Mouse (Mus musculus): ENCODE measurements around the gene Maats1.
"Not testable (repeated sequence)": the region's sequence is repeated elsewhere in the genome, so short reads cannot be mapped to it uniquely, and the experiment has no call there.

Maats1 gene

DNA sequence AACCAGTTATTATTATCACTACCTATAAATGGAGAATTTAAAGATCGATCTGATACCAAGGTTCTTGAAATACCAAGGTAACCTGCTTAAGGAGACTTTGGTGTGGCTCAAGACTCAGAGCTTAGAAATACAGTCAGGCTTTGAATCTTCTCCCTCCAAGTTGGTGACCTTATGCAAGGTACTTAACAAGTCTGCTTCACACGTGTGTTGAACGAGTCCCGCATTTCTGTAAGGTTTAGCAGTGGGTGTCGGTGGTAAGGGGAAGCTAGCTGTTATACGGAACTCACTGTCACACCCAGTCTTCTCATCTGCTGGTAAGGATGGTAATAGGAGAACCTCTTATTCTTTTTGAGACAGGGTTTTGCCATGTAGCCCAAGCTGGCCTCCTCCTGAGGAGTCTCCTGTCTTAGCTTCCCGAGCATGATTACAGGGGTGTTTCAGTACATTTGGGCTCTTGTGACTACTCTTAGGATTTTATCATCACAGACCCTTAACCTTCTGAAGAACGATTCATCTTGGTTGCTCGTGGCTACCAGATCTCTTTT, 6.3 kb upstream of the Maats1 start:
- DNase-seq (ENCODE audit: low read depth, low spot score), result peak; percentile 53

- peak; percentile 30 for DNase-seq (ENCODE audit: low read depth, low spot score)
Measured at GRCm38 (mm10) chr16:38347588-38347987, 5.6 kb upstream of the Maats1 start.

- peak; percentile 97 for DNase-seq (ENCODE audit: low read depth, low spot score)
Measured at GRCm38 (mm10) chr16:38346529-38347325, 4.8 kb upstream of the Maats1 start, which contains the start of the genes Cox17 and Gm21987. Gene Cox17, plus strand, starts transcription at chr16:38346991. Gene Gm21987, plus strand, starts transcription at chr16:38347040.

DNA sequence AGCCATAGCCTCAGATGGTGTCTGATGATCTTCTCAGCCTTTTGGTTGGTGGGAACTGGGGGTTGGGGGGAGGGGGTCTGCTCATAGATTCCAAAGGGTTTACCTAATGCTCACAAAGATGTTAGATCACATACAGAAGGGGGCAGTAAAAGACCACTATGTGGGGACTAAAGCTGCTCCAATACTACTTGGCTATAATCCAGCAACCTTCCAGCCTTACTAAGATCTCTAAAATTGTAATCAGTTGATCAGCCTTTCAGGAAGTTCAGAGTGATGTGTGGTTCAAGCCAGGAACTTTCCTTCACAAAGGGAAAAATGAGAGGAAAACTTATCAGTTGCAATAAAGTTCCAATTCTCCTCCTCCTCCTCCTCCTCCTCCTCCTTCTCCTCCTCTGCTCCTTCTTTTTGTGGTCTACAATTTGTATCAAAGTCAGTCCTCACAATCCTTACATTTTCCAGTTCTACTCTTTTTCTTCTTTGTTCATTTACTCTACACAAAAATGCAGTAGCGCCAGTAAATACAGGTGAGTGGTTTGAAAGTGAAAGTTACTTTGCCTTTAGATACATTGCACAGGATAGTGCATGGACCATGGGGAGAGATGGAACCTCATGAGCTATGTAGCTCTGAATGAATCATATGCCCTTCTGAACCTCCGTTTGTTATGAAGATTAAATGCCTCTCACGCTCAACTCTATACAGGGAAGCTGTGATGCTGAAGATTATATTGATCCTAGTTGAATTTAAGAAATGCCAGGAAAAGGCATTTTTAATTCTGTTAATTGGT, 3.2 kb upstream of the Maats1 start:
- DNase-seq (ENCODE audit: low read depth, low spot score), result peak; percentile 79

DNA sequence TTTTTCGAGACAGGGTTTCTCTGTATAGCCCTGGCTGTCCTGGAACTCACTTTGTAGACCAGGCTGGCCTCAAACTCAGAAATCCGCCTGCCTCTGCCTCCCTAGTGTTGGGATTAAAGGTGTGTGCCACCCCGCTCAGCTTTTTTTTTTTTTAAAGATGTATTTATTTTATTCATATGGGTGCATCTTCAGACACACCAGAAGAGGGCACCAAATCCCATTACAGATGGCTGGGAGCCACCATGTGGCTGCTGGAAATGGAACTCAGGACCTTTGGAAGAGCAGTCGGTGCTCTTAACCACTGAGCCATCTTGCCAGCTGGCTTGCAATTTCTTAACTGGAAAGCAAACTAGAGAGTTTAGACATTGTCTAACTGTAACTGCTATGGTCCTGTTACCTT, 3.9 kb downstream of the Maats1 start:
- not testable (repeated sequence) for DNase-seq (ENCODE audit: low read depth, low spot score)

DNA sequence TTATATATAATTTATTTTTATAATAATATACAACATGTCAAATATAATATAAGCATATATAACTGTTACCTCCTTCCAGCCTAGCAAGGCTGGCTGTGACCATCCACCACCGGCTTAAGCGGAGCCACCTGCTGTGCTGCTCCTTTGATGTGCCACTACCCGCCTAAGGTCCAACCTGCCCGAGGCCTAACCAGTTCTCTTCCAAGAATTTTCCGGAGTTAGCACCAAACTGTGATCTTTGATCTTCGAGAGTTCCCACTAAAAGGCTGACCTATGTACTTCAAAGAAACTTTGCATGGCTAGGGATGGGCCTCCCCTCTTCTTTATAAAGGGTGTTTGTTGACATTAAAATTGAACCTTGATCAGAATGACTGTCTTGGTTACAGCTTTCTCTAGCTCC, 7.5 kb downstream of the Maats1 start:
- DNase-seq (ENCODE audit: low read depth, low spot score), result no peak

GRCm38 (mm10) chr16:38329340-38329739, 12.6 kb downstream of the Maats1 start:
- no peak for DNase-seq (ENCODE audit: low read depth, low spot score)

- peak; percentile 84 for DNase-seq (ENCODE audit: low read depth, low spot score)
Measured at GRCm38 (mm10) chr16:38326778-38327397, 15.1 kb downstream of the Maats1 start.

DNA sequence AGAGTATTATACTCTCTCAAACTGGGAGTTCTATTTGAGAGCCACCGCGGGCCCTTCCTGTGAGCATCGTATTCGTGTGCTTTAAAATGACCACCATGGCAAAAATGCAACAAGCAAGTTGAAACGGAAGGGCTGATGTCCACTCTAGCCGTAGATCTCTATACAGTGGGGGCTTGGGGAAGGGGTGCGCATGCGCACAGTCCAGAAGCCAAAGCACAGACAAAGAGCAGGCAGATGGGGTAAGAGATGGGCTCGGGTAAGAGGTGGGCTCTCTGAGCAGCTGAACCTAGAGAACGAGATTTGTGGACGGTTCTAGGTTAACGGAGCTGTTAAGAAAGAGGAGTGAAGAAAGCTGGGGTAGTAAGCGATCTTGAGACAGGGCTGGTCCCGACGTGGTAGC, 17.6 kb downstream of the Maats1 start:
- no peak for DNase-seq (ENCODE audit: low read depth, low spot score)

- DNase-seq (ENCODE audit: low read depth, low spot score), result peak; percentile 75
Measured at GRCm38 (mm10) chr16:38321452-38321935, 20.4 kb downstream of the Maats1 start.

GRCm38 (mm10) chr16:38319087-38319486, 22.9 kb downstream of the Maats1 start:
- no peak for DNase-seq (ENCODE audit: low read depth, low spot score)

DNA sequence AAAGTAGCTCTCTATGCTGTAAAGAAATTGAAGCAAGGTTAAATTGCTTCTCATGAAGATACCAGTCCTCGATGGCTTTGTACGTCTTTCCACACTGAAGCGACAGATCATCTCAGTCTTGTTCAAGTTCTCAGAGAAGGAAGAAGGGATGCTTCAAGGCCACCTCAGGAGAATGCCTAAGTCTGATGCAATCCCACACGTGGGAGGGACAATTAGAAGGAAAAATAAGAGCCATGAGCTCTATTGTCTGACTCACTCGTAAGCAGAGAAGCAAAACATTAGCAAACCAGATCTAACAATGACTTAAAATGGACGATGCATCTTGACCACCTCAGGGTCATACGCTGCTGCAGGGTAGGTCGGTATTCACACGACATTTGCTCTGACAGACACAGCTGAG, 23.5 kb downstream of the Maats1 start:
- DNase-seq (ENCODE audit: low read depth, low spot score), result no peak

DNA sequence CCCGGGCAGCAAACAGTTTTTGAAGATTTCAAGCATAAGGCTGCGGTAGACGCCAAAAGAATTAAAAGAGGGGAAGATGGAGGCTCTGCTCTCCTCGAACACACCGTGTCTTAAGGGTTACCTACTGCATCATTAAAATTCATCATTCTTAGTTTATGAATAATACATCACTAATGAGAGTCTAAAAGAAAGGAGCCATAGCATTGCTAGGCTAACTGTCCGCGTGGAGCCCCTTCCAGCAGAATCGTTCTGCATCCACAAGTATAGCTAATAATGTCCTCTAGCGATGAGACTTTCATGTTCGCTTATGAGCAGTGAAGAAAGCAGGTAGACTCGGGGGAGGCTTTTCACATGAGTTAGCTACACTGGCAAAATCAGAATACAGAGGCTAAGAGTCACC, 33.7 kb downstream of the Maats1 start:
- no peak for DNase-seq (ENCODE audit: low read depth, low spot score)

- DNase-seq (ENCODE audit: low read depth, low spot score), result peak; percentile 78
Measured at GRCm38 (mm10) chr16:38307651-38308050, 34.3 kb downstream of the Maats1 start.

GRCm38 (mm10) chr16:38307221-38307605, 34.7 kb downstream of the Maats1 start:
- peak; percentile 52 for DNase-seq (ENCODE audit: low read depth, low spot score)

- peak; percentile 54 for DNase-seq (ENCODE audit: low read depth, low spot score)
Measured at GRCm38 (mm10) chr16:38306571-38307220, 35.2 kb downstream of the Maats1 start.

DNA sequence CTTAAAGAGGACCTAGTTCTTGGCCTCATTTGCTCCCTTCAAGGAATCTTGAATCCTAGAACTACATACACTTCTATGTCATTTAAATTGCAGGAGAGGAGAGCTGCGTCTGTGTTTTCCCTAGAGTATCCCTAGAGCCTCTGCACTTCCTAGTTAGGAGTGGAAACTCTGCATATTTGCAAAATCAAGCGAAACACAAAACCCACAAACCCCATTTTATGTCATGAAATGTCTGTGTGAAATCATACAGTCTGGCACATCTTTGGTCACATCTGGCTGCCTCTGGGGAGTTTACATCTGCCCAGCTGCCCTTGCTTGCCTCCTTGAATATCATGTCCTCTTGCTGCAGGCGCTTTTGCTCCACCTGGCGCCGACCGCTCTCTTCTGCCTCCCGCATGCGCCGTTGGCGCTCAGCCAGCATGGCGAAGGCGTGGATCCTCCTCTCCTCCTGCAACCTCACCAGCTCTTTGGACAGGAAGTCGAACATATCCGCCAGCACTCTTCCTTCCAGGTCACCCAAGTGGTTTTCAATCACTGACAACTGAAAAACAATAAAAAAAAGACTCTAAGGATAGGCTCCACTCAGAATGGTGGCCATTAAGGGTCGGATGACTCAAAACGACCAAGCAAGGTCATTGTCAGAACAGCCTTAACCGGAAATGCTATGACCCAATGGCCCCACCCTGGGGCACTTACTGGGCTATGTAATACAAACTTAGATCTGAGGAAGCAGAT, 37.3 kb downstream of the Maats1 start:
- DNase-seq (ENCODE audit: low read depth, low spot score), result peak; percentile 90

GRCm38 (mm10) chr16:38302367-38302766, 39.6 kb downstream of the Maats1 start:
- DNase-seq (ENCODE audit: low read depth, low spot score), result no peak

GRCm38 (mm10) chr16:38298410-38298809, 43.5 kb downstream of the Maats1 start:
- no peak for DNase-seq (ENCODE audit: low read depth, low spot score)

GRCm38 (mm10) chr16:38295349-38295930, 46.5 kb downstream of the Maats1 start:
- DNase-seq (ENCODE audit: low read depth, low spot score), result peak; percentile 16
